Mouse (Mus musculus) MEL-GATA-1-ER (cell line): ENCODE results near the gene Cbx1.

Experiments used
- DNase-seq: peaks from one replicate; pipeline ENCODE4 v3.0.0-alpha.2; 2012; ENCODE audit warnings: low read depth; ENCODE audit errors: extremely low read depth

The Cbx1 gene

GRCm38 (mm10) chr11:96815895-96816294, 27.0 kb downstream of the Cbx1 start:
- DNase-seq: no peak

DNA sequence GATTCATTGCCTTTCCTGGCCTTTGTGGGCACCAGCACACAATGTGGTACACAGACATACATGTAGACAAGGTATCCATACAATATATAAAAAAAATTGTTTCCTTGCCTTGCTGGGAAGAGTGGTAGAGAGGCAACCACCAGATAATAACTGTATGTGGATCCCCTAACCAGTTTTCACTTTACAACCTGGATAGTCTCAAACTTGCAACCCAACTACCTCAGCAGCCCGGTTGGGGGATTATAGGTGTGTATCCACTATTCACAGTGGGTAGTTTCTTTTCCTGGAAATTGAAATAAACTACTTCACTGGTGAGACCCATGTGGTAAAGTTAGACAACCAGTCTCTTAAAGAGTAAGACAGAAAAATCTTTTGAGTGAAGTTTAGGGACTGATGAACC, 27.6 kb downstream of the Cbx1 start:
- DNase-seq: no peak

- no peak for DNase-seq
Measured at GRCm38 (mm10) chr11:96816979-96817378, 28.1 kb downstream of the Cbx1 start.

DNA sequence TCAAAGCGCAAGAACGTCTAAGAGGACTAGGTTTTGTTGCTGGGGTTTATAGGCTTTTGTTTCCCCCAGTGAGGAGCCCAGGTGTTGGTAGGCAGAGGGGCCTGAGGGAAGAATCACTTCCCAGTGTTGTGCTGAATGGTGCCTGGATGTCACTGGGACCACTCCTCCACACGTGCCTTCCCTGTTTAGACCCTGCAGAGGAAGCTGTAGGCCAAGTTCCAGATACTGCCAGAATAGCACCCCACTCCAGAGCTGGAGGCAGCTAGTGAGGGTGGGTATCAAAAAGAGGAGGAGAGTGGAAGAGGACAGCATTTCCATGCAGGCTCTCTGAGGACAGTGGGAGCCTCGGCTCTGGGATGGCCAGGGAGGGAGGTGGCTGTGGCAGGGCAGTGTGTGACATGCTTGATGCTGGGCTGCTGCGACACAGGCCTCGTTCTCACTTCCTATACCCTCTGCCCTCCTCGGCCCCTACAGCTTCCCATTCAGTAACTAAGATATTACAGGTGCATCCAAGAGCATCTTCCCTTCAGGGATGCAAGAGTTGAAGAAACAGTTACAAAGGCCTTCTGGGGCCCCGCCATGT, 29.3 kb downstream of the Cbx1 start:
- no peak for DNase-seq

GRCm38 (mm10) chr11:96821956-96822355, 33.0 kb downstream of the Cbx1 start:
- no peak for DNase-seq

- peak; percentile 26 for DNase-seq
Measured at GRCm38 (mm10) chr11:96822675-96823470, 33.9 kb downstream of the Cbx1 start.

GRCm38 (mm10) chr11:96823471-96823837, 34.5 kb downstream of the Cbx1 start:
- no peak for DNase-seq

DNA sequence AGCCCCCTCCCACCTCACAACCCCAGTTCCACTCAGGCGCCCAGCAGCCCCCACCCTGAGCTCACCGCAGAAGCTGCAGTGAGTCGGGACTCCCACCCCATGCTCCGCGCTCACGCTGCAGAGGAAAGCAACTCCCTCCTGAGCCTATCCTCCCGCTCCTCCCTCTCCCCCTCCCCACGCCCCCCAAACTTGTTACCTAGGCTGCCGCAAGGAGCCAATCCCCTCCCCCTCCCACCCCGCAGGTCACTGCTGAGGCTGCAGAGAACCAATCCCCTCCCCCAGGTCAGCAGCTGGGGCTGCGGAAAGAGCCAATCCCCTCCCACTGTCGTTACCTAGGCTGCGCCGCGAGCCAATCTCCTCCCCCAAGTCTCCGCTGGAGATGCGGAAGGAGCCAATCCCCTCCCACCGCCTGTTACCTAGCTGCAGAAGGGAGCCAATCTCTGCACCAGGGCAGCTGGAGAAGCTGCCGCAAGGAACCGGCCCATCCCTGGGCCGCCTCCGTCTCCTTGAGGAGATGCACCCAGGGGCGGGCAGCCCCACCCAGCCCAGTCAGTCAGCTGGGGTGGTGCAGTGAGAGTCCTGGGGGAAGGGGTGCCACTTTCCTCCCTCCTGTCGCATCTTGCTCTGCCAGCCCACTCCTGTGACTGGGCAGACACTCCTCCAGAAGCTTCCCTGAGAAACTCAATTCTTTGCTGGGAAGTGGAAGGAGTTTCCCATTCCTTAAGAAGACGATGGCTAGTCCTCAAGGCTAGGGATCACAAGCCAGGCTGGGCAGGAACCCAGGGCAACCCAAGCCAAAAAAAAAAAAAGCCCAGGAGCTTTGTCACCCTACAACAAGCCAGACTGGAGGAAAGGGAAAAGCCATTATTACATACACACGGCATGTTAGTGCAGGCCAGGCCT, 35.2 kb downstream of the Cbx1 start:
- DNase-seq: peak; percentile 88

- no peak for DNase-seq
Measured at GRCm38 (mm10) chr11:96824783-96825495, 36.0 kb downstream of the Cbx1 start.

- DNase-seq: no peak
Measured at GRCm38 (mm10) chr11:96826481-96826880, 37.6 kb downstream of the Cbx1 start.

GRCm38 (mm10) chr11:96827062-96827581, 38.2 kb downstream of the Cbx1 start:
- DNase-seq: no peak

GRCm38 (mm10) chr11:96827917-96828316, 39.0 kb downstream of the Cbx1 start:
- DNase-seq: no peak

- no peak for DNase-seq
Measured at GRCm38 (mm10) chr11:96828881-96829280, 40.0 kb downstream of the Cbx1 start.

- peak; percentile 56 for DNase-seq
Measured at GRCm38 (mm10) chr11:96829403-96829812, 40.5 kb downstream of the Cbx1 start.

DNA sequence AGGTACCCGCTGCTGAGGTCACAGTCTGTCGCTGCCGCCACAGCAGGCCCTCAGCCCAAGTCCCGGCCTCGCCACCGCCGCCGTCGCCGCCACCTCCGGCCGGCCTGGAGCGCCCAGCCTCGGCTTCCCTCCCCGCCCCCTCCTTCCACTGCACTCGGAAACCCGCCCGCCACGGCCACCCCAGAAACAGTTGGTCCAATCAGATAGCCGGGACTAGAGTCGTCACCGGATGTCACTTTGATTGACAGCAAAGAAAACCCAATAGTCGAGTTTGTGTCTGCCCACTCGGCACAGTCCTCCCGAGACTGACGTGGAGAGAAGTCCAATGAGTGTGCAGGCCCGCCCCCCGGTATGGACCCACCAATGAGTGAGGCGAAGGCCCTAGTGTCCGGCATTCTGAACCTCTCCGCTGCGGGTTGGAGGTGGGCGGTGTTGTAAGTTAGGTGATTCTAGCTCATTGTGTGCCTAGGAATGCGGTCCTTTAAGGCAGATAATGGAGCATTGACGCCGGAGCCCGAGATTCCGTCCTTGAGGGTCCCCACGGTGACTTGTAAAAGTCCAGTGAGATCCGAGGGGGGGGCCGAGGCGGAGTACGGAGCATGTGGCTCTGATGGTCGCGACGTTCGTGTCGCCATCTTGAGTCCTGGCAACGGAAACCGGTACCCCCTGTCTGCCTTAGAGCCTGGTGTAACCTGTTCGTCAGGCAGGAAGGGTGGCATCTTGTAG, 41.0 kb downstream of the Cbx1 start, which contains the start of gene Nfe2l1:
TSS of gene Nfe2l1 (minus strand) at position 156 of the 726 bp plus-strand sequence.
- DNase-seq: peak; percentile 99

- no peak for DNase-seq
Measured at GRCm38 (mm10) chr11:96830539-96831216, 41.8 kb downstream of the Cbx1 start.

DNA sequence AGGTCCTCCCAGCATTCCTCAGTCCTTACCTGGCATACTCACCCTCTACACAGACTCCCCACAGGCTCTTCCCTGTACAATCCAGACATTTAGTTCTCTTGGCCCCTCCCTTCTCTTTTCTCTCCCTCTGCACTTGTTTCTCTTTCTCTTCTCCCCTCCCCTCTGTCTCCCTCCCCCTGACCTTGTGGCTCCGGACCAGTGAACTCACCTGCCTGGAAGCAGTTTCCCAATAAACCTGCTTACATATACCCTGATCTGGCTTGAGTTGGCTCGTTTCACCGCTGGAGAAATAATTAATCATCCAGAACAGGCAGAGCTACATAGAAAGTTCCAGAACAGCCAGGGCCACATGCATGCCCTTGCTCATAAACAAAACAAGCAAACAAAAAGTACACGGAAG, 42.6 kb downstream of the Cbx1 start:
- DNase-seq: no peak

DNA sequence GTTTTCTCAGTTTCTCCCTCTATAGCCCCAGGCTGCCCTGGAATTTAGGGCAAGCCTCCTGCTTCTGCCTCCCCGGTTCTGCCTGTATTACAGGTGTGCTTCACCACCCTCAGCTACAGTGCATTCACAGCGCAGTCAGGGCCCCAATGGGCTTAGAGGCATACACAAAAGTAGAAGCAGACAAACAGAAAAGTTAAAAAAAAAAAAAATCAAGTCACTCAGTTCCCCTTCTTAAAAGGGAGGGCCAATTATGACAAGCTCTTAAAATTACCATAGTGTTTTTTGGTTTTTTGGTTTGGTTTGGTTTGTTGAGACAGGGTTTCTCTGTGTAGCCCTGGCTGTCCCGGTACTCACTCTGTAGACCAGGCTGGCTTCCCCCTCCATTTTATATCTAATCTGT, 43.6 kb downstream of the Cbx1 start:
- no peak for DNase-seq

DNA sequence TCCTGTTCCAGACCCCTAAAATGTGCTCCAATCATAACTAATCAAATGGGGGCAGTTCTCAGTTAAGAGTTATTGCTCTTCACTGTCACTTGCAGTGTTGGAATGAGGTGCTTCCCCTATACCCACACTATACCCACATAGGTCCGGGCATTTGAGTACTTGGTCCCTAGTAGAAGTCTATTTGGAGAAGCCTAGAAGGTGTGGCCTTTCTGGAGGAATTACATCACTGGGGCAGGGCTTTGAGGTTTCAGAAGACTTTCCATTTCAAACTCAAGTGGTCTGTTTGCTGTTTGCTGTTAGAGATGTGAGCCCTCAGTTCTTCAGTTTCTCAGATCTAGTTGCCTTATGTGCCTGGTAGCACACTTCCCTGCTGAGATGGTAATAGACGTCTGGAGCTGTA, 44.0 kb downstream of the Cbx1 start:
- DNase-seq: no peak

DNA sequence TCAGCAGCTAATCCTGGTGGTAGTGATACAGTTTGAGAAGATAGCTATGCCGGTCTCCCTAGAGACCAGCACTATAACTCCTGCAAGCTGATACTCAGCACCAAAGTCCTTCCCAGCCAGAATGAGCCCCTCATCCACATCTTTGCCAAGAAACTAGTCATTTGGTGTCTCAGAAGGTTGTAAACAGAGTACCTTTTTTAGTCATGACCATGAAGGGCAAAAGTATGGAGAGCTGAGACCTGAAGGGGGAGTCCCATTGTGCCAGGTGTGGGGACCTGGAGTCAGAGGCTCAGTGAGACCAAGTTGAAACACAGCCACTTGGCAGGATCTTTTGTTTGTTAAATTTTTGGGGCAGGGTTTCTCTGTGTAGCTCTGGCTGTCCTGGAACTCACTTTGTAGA, 45.2 kb downstream of the Cbx1 start:
- DNase-seq: no peak
